Mouse (Mus musculus) left cerebral cortex, postnatal 36 days (tissue): ENCODE measurements at regions not wholly inside any gene's neighbourhood (a gene's known extent, or its start where the extent isn't known, plus 50 kb on each side); places are given as distances from the start of the nearest gene placed in this dataset.

Source experiments
- DNase-seq, 2 experiments: peaks; one replicate each; pipeline ENCODE4 v3.0.0; 2021 to 2022; ENCODE audit warnings: low spot score in 2 of 2, mixed read lengths in 1 of 2
- intact Hi-C: fragments of 180-260 bp; cut with DNase I; formaldehyde crosslinking; loops from one replicate; pipeline ENCODE4 v1.15.1; 2025

DNA sequence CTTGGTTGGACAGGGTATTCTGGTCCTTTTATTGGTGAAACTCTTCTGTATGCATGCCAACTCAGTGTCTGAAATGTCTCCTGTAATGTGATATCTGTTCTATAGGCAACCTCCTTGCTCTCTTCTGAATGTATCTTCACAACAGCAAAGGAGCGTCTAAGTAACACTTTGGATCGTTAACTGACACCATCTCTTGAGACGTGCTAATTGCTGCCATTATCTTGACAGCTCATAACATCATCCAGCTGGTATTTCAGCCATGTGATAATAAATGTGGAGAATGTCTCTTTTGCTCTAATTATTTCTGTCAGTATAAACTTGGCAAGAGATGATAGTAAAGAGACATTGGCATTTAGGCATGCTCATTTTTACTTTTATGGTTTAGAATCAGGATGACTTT is 68.8 kb upstream of the Col8a1 start:
- intact Hi-C loops: no loop called here
- no peak for DNase-seq

GRCm38 (mm10) chr16:57845416-57845815 is 90.9 kb upstream of the Col8a1 start:
- no peak for DNase-seq
- intact Hi-C loops: no loop called here

- intact Hi-C loops: no loop called here
- no peak for DNase-seq
Observed at GRCm38 (mm10) chr16:57846386-57846785, 91.8 kb upstream of the Col8a1 start.

DNA sequence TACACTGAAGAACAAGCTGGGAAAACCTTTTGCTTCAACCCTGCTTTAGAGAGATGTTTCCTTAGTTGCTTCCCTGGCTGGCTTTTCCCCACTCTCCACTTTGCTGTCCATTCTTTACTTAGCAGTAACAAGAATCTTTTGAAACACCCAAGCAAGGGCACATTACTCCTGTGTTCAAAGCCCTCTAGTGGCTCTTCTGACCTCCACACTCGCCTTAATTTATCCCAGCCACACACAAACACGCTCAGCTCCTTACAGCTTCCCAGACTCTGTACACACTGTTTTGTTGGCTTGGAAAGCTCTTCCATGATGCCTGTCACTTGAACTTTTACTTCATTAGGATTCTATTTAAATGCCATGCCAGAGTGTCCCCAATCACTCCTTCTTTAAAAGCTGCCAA is 97.3 kb upstream of the Col8a1 start:
- no peak for DNase-seq
- intact Hi-C loops: no loop called here

DNA sequence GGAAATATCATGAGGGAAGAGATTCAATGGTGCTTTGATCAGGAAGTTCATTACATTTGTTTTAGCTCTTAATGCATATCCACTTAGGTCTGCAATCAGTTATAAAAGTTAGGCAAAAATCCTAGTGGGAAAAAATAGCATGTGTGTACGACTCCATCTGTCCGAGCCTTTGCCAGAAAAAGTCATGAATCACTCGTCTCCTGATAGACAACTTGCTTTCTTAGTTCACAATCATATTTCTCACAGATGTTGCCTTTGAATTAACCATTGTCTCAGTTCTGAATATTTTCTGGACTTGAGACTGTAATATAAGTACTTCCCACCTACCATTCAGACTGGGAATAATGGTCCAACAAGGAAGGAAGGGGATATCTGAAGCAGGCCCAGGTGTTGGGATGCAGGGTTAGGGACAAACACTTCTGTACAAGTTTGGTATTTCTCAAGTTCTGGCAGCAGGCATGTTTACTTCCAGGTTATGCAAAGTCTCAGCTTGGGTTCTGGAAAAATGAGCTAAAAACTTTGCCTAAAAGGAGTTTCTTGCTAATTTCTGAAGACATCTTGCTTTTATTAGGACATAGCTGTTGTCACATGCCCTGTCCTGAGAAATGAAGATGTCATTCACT is 98.4 kb upstream of the Col8a1 start:
- intact Hi-C loops: no loop called here
- no peak for DNase-seq

GRCm38 (mm10) chr16:57853751-57854150 is 99.2 kb upstream of the Col8a1 start:
- no peak for DNase-seq
- intact Hi-C loops: no loop called here

GRCm38 (mm10) chr16:57857071-57857470 is 102.5 kb upstream of the Col8a1 start:
- intact Hi-C loops: no loop called here
- DNase-seq: no peak

- intact Hi-C loops: no loop called here
- DNase-seq: no peak
Observed at GRCm38 (mm10) chr16:57858151-57858764, 103.7 kb upstream of the Col8a1 start.

GRCm38 (mm10) chr16:57858765-57859201 is 104.2 kb upstream of the Col8a1 start:
- intact Hi-C loops: no loop called here
- no peak for DNase-seq

DNA sequence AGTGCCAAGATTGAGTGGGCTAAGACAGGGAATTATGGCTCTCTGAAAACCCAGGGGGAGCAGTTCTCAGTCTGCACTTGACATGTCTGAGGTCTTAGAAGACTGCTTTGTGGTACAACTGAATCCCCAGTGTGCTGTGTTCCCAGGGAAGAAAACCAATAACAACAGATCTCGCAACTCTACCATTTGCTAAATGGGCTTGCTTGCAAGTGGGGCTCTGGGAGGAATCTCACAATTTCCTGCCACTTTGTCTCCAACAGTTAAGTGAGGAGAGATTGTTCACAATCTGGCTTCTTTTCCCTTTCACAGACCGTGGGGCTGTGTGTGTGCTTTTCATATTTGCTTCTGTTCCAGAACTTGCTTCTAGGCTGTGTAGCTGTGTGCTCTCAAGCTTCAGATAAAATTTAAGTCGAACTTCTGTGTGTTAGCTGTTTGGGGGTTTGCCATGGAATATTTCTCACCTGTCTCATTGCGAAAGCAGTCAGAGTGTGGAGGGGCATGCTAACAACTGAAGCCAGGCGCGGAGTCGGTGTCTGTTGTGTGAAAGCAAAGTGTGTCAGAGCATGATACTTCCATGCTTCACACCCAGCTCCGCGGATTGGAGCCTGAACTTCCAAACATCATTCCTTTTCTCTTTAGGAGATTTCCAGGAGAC is 108.8 kb upstream of the Col8a1 start:
- intact Hi-C loops: no loop called here
- no peak for DNase-seq

DNA sequence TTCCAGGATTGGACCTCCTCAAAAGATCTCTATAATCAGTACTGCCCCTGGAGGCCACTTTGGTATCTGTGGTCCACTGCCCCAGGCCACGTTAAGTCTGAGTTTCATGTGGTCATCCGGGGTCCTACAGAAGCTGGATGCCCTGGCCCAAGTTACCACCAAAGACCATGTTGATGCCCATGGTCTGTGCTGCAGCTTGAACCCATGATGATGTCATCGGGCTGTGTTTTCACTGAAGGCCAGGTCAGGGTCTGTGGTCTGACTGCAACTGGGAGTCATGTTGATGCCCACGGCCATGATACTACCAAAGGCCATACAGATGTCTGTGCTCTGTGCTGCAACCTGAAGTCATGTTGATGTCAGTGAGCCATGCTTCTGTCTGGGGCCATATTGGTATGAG is 122.3 kb upstream of the Col8a1 start:
- DNase-seq: no peak
- intact Hi-C loops: no loop called here

- intact Hi-C loops: no loop called here
- DNase-seq: no peak
Observed at GRCm38 (mm10) chr16:57881575-57882094, 127.1 kb upstream of the Col8a1 start.

DNA sequence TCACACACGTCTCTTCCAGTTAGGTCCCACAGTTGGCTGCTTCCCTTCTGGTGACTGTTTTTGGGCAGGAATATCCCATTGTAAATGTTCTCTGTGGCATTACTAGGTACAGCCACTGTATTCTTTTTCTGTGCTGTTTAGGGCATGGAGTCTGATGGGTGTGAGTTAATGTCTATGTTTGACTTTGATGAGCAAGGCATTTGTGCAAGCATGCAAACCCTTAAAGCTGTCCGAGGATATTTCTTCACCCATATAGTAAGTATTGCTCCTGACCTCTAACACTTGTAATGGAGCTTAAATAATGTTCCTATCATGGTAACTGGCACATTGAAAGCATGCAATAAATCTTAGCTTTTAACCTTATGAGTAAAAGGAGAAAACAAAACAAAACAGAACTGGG is 133.6 kb upstream of the Col8a1 start:
- no peak for DNase-seq
- intact Hi-C loops: no loop called here

- DNase-seq: no peak
- intact Hi-C loops: no loop called here
Observed at GRCm38 (mm10) chr16:57888553-57888952, 134.0 kb upstream of the Col8a1 start.

GRCm38 (mm10) chr16:57890135-57890534 is 135.6 kb upstream of the Col8a1 start:
- no peak for DNase-seq
- intact Hi-C loops: no loop called here

DNA sequence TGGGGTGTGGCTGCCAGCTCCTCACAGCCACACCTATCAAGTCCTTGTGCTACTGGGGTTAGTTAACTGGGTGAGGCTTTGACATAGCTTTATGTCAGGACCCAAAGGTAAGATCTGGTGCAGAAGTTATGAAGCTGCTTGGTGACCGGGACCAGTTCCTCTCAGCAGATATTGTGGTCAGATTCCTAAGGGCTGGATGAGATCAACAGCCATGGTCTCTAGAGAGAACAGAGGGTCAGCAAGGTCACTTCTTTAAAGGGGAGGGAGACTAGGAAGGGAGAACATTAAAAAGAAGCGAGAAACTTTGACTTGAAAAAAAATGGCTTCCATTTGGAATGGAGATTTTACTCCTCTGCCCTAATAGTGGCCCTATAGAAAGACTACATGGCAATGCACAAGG is 138.6 kb upstream of the Col8a1 start:
- intact Hi-C loops: no loop called here
- DNase-seq: no peak

GRCm38 (mm10) chr16:57893698-57894352 is 139.3 kb upstream of the Col8a1 start:
- DNase-seq: no peak
- intact Hi-C loops: no loop called here

DNA sequence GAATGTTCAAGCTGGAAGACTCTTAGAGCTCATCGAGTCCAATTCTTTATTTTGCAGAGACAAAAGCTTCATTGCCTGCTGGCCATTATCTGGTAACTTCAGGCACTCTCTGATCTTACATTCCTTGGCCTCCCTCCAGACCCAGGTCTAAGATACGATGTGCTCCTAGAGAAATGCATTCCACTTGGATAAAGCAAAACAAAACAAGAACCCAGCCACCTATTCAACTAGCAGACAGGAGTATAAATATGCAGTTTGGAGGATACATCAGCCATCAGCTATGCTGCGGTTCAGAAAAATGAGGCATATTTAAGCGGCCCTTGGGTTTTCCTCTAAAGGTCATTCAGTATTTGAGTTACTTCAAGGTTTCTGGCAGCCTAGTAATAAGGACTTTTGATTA is 146.5 kb upstream of the Col8a1 start:
- DNase-seq: no peak
- intact Hi-C loops: no loop called here

DNA sequence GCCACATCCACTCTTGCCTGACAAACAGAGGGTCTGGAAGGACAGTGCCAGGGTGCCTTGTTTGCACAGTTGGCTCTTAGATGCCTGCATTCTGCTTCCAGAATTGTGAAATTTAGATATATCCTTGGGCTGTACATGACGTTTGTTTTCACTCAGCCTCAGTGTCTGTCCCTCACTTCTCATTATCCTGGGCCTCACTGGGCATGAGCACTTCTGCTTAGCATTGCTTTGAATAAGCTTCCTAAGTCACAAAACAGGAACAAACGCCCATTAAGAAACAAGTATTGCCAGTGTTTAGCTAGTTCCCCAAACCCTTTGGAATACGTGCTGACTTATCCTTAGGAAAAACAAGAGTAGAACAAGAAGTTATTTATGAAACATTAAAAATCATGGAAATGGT is 148.0 kb upstream of the Col8a1 start:
- intact Hi-C loops: no loop called here
- no peak for DNase-seq

- no peak for DNase-seq
- intact Hi-C loops: no loop called here
Observed at GRCm38 (mm10) chr16:57912001-57912400, 157.5 kb upstream of the Col8a1 start.

- no peak for DNase-seq
Observed at GRCm38 (mm10) chr16:57914506-57914905, 160.0 kb upstream of the Col8a1 start.

More at GRCm38 (mm10) chr16:57914506-57914905, 160.0 kb upstream of the Col8a1 start:
- intact Hi-C loops: no loop called here
